Mouse (Mus musculus): ENCODE measurements around the gene Vmn1r189. TPM values are rescaled to one million over a fixed set of nuclear protein-coding genes. Genes with fewer than 3 reads are reported as not detected.
"Not testable (repeated sequence)": the region's sequence is repeated elsewhere in the genome, so short reads cannot be mapped to it uniquely, and the experiment has no call there.

The Vmn1r189 gene
- polyA plus RNA-seq (2015; fragmentation: Nextera tagmentation; extraction: Ambion mirVana) = not detected in 2 replicates

DNA sequence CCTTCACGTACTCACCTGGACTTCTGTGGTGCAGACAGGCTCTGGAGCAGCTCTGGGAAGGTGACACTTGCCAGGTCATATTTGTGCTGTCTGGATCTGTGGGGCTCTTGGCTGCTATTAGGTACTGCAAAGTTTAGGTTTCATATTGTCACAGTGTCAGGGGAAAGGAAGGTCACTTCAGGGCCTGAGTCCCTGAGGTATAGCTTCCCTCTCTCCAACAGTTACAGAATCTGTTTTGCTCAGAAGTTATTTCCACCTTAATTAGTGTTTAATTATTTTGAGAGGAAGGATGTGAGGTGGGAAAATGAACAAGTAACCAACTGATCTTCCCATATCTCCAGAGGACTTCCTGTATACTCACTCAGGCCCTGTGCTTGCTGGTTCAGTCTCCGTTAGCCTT lies at the start of gene Vmn1r189:
TSS of gene Vmn1r189 (minus strand) at position 101 of the 400 bp plus-strand sequence.
- WGBS = 95% methylated on average over 2 of the region's 2 CpGs
- not testable (repeated sequence) for H3K9me3 ChIP-seq; H3K27ac ChIP-seq; H3K36me3 ChIP-seq; H3K4me3 ChIP-seq; H3K9ac ChIP-seq; H3K4me1 ChIP-seq (replicated peaks); H3K4me2 ChIP-seq; ATAC-seq (ENCODE audit: low FRiP score); H3K27me3 ChIP-seq

DNA sequence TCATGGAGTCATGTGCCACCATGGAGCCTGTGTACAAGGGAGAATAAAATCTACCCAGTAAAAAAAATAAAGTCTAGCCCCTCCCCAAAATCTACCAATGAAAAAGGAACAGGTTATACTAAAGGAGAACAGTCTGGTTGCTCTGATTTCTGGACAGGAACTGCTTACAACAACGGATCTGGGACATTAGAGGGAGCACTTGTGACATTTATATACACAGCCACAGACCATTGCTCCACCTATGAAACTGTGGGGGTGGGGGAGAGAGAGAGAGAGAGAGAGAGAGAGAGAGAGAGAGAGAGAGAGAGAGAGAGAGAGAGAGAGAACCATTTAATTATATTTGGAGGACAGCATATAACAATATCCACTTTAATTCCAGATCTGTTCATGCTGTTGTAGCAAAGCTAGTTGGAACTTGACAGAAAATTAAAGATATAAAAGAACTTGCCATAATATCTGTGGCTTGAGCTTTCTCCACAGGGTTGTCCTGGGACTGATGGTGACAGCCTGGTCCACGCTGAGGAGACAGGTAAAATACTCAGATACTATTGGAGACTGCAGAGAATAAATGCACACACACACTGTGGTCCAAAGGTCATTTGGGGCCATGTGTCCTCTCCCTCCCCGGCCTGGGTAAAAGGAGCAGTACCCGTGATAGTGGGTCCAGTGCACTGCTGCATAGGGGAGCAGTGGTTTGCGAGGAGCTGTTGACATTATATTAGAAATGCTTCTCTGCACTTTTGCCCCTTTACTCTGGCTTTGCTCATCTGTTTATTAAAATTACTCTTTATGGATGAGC lies 31.1 kb upstream of the Vmn1r189 start:
- WGBS = 82% methylated on average over 5 of the region's 5 CpGs
- not testable (repeated sequence) for H3K4me3 ChIP-seq; H3K9me3 ChIP-seq; H3K4me1 ChIP-seq (replicated peaks); H3K27me3 ChIP-seq; H3K9ac ChIP-seq; H3K4me2 ChIP-seq; H3K27ac ChIP-seq; ATAC-seq (ENCODE audit: low FRiP score); H3K36me3 ChIP-seq

DNA sequence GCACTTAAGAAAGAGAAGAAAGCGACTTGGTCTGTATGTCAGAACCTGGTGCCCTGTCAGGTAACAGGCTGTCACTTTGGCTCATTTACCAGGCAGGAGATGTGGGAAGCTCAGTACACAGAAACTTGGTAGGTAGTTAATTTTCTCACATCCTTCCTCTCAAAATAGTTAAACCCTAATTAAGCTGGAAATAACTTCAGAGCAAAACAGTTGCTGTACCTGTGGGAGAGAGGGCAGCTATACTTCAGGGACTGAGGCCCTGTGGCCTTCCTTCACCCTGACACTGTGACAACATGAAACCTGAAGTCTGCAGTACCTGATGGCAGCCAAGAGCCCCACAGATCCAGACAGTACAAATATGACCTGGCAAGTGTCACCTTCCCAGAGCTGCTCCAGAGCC lies 21.5 kb downstream of the Vmn1r189 start, which contains the start of gene Vmn1r188:
TSS of gene Vmn1r188 (plus strand) at position 301 of the 400 bp plus-strand sequence.
- WGBS = 89% methylated on average over 1 of the region's 1 CpGs

DNA sequence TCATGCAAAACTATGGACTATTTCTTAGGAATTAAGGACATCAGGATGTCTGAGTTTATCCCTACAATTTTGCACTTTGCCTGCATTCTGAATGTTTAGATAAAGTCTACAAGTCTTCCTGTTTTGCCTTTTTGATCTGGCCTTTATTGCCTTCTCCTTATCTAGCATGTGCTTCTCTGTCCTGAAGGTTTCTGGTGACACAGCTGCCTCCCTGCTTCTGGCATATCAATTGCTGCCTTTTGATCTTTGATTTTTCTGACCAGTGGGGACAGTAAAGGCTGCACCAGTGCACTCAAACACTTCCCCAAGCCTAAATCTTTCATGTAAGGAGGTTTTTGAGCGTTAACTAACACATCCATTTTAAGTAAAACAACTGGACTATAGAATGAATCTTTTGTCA lies 42.2 kb downstream of the Vmn1r189 start:
- Histone ChIP-seq H3K27me3 (no peaks in the 10 kb centered on the region), H3K4me3 (no peak overlapping the region), H3K9ac (no peak overlapping the region), H3K36me3 (no peaks in the 10 kb centered on the region), H3K4me2 (no peak overlapping the region), H3K9me3 (0 out of 2 replicates have a peak, but pooled peaks cover 3% of the 10 kb centered on the region), H3K4me1 (replicated peaks) (no peaks in the 10 kb centered on the region), H3K27ac (no peak overlapping the region)
- WGBS = 84% methylated on average over 1 of the region's 1 CpGs
- ATAC-seq (ENCODE audit: low FRiP score) = no peak

More for the DNA sequence above, 21.5 kb downstream of the Vmn1r189 start, which contains the start of gene Vmn1r188:
- H3K4me2 ChIP-seq; H3K4me3 ChIP-seq; ATAC-seq (ENCODE audit: low FRiP score); H3K27me3 ChIP-seq; H3K9me3 ChIP-seq; H3K9ac ChIP-seq; H3K27ac ChIP-seq; H3K36me3 ChIP-seq; H3K4me1 ChIP-seq (replicated peaks): not testable (repeated sequence)

DNA sequence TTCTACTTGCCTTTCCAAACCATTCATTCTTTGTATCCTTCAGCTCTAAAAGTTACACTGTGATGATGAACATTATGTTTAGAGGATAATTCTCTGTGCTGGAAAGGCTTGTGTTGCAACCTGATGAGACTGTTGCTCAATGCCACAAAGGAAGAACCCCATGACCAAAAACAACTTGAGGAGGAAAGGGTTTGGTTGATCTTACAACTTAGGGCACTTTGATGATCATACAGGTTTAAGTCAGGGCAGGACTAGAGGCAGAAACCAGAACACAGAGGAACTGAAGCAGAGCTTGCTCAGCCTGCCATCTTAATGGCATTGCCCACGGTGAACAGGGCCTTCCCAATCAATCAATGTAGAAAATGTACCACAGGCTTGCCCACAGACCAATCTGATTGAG lies 44.2 kb downstream of the Vmn1r189 start:
- no peaks in the 10 kb centered on the region for H3K36me3 ChIP-seq
- no peak overlapping the region for H3K4me3 ChIP-seq
- 83% methylated on average over 1 of the region's 1 CpGs for WGBS
- no peaks in the 10 kb centered on the region for H3K27me3 ChIP-seq
- no peak overlapping the region for H3K9ac ChIP-seq
- ATAC-seq (ENCODE audit: low FRiP score) = no peak
- 0 out of 2 replicates have a peak, but pooled peaks cover 2% of the 10 kb centered on the region for H3K9me3 ChIP-seq
- no peaks in the 10 kb centered on the region for H3K4me1 ChIP-seq (replicated peaks)
- H3K27ac ChIP-seq = no peak overlapping the region
- no peak overlapping the region for H3K4me2 ChIP-seq

DNA sequence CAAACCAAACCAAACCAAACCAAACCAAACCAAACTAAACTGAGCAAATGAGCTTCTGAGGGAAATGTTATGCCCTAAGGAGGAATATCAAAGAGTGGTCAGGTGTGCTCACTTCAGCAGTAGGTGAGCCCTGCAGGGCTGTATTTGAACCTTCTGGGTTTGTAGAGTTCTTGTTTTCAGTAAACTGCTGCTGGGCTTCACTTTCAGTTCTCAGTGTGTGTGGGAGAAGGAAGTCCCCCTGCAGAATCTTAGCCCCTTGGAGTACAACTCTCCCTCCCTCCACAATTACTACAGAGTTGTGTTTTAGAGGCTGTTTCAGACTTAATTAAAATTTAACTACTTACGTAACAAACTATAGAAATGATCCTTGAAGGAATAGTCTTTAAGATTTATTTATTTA lies 51.9 kb downstream of the Vmn1r189 start:
- Histone ChIP-seq H3K27ac (no peak overlapping the region), H3K9me3 (no peaks in the 10 kb centered on the region), H3K9ac (no peak overlapping the region), H3K4me3 (no peak overlapping the region), H3K4me1 (replicated peaks) (peaks cover 3% of the 10 kb centered on the region), H3K36me3 (no peaks in the 10 kb centered on the region), H3K4me2 (no peak overlapping the region), H3K27me3 (no peaks in the 10 kb centered on the region)
- WGBS = 98% methylated on average over 1 of the region's 1 CpGs
- ATAC-seq (ENCODE audit: low FRiP score) = no peak

DNA sequence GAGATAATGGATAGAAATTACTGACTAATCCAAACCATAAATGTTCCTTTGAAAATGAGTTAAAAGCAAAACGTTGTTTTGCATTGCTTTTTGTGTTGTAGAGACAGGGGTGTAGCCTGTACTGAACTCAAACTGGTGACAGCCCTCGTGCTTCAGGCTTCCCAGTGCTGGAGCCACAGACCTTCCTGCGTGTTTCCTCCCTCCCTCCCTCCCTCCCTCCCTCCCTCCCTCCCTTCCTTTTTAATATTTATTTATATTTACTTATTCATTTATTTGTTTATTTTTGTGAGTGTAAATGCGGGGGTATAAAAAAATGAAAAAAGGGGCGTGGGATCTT lies 54.1 kb downstream of the Vmn1r189 start:
- H3K4me1 ChIP-seq (replicated peaks) = peaks cover 3% of the 10 kb centered on the region
- no peaks in the 10 kb centered on the region for H3K9me3 ChIP-seq
- 16% methylated on average over 5 of the region's 5 CpGs for WGBS
- H3K9ac ChIP-seq = peak overlapping the region; percentile 69
- H3K27me3 ChIP-seq = no peaks in the 10 kb centered on the region
- H3K4me2 ChIP-seq = peak overlapping the region; percentile 56
- peak overlapping the region; percentile 54 for H3K4me3 ChIP-seq
- H3K27ac ChIP-seq = peak overlapping the region; percentile 86
- H3K36me3 ChIP-seq = no peaks in the 10 kb centered on the region
- ATAC-seq (ENCODE audit: low FRiP score) = peak; percentile 37; the same call in 1 of the 2 replicates

DNA sequence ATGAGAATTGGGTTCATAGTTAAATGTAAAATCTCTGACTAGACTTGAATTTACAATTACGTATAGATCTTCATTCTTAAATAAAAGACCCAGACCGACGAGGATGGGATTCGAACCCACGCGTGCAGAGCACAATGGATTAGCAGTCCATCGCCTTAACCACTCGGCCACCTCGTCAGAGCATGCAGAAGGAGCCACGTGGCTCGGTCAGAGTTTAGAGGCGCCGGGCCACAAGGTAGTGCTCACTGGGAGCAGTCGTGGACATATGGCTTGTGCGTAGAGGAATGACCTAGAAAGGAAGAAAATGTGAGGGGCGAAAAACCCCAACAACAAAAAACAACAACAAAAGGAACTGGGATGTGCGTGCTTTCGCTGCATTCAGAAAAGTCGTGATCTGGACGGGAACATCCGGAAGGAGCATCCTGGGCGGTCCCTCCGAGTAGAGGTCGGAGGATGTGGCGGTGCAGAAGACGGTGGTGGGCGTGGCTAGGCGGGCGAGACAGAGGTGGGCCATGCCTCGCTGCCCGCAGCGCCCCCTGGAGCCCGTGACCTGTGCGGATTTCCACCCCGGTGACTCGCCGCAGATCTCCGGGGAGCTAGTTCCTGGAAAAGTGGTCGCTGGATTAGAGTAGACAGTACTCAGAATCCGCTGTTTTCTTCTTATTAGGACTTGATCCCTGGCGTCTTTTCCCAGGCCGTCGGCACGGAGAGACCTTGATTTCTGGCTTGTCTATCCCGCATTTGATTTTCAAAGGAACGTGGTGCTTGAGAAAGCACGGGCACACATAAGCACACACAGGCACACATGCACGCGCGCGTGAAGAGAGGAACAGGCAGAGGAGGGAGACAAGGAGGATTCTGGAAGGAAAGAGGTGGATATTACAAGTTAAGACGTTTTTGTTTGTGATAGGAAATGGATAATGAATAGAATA lies 54.8 kb downstream of the Vmn1r189 start:
- Histone ChIP-seq H3K36me3 (no peaks in the 10 kb centered on the region), H3K4me2 (peak overlapping the region; percentile 56), H3K4me1 (replicated peaks) (peaks cover 3% of the 10 kb centered on the region), H3K27me3 (no peaks in the 10 kb centered on the region), H3K4me3 (peak overlapping the region; percentile 54), H3K9ac (peak overlapping the region; percentile 69), H3K27ac (peak overlapping the region; percentile 86), H3K9me3 (no peaks in the 10 kb centered on the region)
- under 1% methylated on average over 52 of the region's 52 CpGs for WGBS
- ATAC-seq (ENCODE audit: low FRiP score) = peak; percentile 96

Small RNAs within 50 kb of the gene (microRNA-seq; reads per million reads assigned to microRNA genes)
- not detected for gene Gm26300

Other genes with a start within 250 kb of the Vmn1r189 start
- gene Zfp184, start 160.7 kb downstream of the Vmn1r189 start, polyA plus RNA-seq (2015; fragmentation: Nextera tagmentation; extraction: Ambion mirVana) = 16.8 and 19.9 TPM in 2 replicates
- not detected in 2 replicates for gene Pom121l2, start 124.6 kb downstream of the Vmn1r189 start, polyA plus RNA-seq (2015; fragmentation: Nextera tagmentation; extraction: Ambion mirVana)
- 0.12 and 0.14 TPM in 2 replicates for gene Prss16, start 96.1 kb downstream of the Vmn1r189 start, polyA plus RNA-seq (2015; fragmentation: Nextera tagmentation; extraction: Ambion mirVana)
- 1.9 TPM in 1 of 2 replicates, not detected in the other for gene Hist1h2ah, start 70.3 kb downstream of the Vmn1r189 start, polyA plus RNA-seq (2015; fragmentation: Nextera tagmentation; extraction: Ambion mirVana)
- 0.84 and 3.1 TPM in 2 replicates for gene Hist1h2bk, start 70.0 kb downstream of the Vmn1r189 start, polyA plus RNA-seq (2015; fragmentation: Nextera tagmentation; extraction: Ambion mirVana)
- gene Hist1h4i, start 64.5 kb downstream of the Vmn1r189 start, polyA plus RNA-seq (2015; fragmentation: Nextera tagmentation; extraction: Ambion mirVana) = 12.2 and 12.9 TPM in 2 replicates
- 11.9 and 17.6 TPM in 2 replicates for gene Hist1h2ag, start 62.9 kb downstream of the Vmn1r189 start, polyA plus RNA-seq (2015; fragmentation: Nextera tagmentation; extraction: Ambion mirVana)
- 1.8 and 5.0 TPM in 2 replicates for gene Hist1h2bj, start 62.6 kb downstream of the Vmn1r189 start, polyA plus RNA-seq (2015; fragmentation: Nextera tagmentation; extraction: Ambion mirVana)
- gene Vmn1r188, start 21.4 kb downstream of the Vmn1r189 start, polyA plus RNA-seq (2015; fragmentation: Nextera tagmentation; extraction: Ambion mirVana) = not detected in 2 replicates
- not detected in 2 replicates for gene Vmn1r191, start 78.1 kb upstream of the Vmn1r189 start, polyA plus RNA-seq (2015; fragmentation: Nextera tagmentation; extraction: Ambion mirVana)
- gene Vmn1r192, start 85.3 kb upstream of the Vmn1r189 start, polyA plus RNA-seq (2015; fragmentation: Nextera tagmentation; extraction: Ambion mirVana) = not detected in 2 replicates
- not detected in 2 replicates for gene Vmn1r193, start 117.3 kb upstream of the Vmn1r189 start, polyA plus RNA-seq (2015; fragmentation: Nextera tagmentation; extraction: Ambion mirVana)
- gene Vmn1r194, start 138.4 kb upstream of the Vmn1r189 start, polyA plus RNA-seq (2015; fragmentation: Nextera tagmentation; extraction: Ambion mirVana) = not detected in 2 replicates
- gene Vmn1r195, start 164.7 kb upstream of the Vmn1r189 start, polyA plus RNA-seq (2015; fragmentation: Nextera tagmentation; extraction: Ambion mirVana) = not detected in 2 replicates
- gene Vmn1r196, start 184.1 kb upstream of the Vmn1r189 start, polyA plus RNA-seq (2015; fragmentation: Nextera tagmentation; extraction: Ambion mirVana) = not detected in 2 replicates
- not detected in 2 replicates for gene Vmn1r197, start 218.8 kb upstream of the Vmn1r189 start, polyA plus RNA-seq (2015; fragmentation: Nextera tagmentation; extraction: Ambion mirVana)
- gene Vmn1r198, start 244.5 kb upstream of the Vmn1r189 start, polyA plus RNA-seq (2015; fragmentation: Nextera tagmentation; extraction: Ambion mirVana) = not detected in 2 replicates

Data from hindbrain, embryonic 13.5 days (tissue).